Mouse (Mus musculus): ENCODE results near the gene Sfmbt1. TPM values are rescaled to one million over a fixed set of nuclear protein-coding genes. Genes with fewer than 3 reads are reported as not detected.

Gene Sfmbt1
- polyA plus RNA-seq, 1 experiment: 3.2 TPM

- peak overlapping the region; percentile 73 for H3K27ac ChIP-seq (ENCODE audit: control insufficient read depth, insufficient read depth, low read length)
- TF ChIP-seq POLR2A (IDR thresholded peaks at IDR 0.05; ENCODE audit: control insufficient read depth, extremely low read depth, insufficient read depth, low read length, poor library complexity): no peak
- TF ChIP-seq CTCF (IDR thresholded peaks at IDR 0.05; ENCODE audit: borderline replicate concordance, control insufficient read depth, extremely low read depth, insufficient read depth, low read length, poor library complexity): no peak
- WGBS: 38% methylated on average over 6 of the region's 6 CpGs
- H3K4me3 ChIP-seq (ENCODE audit: control insufficient read depth, insufficient read depth, low read length): no peak overlapping the region
- H3K36me3 ChIP-seq (ENCODE audit: control insufficient read depth, insufficient read depth, low read length): peaks cover 31% of the 10 kb centered on the region
- H3K27me3 ChIP-seq (ENCODE audit: control insufficient read depth, insufficient read depth, low read length): no peaks in the 10 kb centered on the region
- H3K4me1 ChIP-seq (replicated peaks; ENCODE audit: control insufficient read depth, insufficient read depth, low read length): peaks cover 5% of the 10 kb centered on the region
- DNase-seq: peak; percentile 58
These were observed 39.7 kb upstream of the Sfmbt1 start for GRCm38 (mm10) chr14:30674947-30675346.

GRCm38 (mm10) chr14:30682131-30682530 is 32.5 kb upstream of the Sfmbt1 start:
- TF ChIP-seq CTCF (IDR thresholded peaks at IDR 0.05; ENCODE audit: borderline replicate concordance, control insufficient read depth, extremely low read depth, insufficient read depth, low read length, poor library complexity) (no peak), POLR2A (IDR thresholded peaks at IDR 0.05; ENCODE audit: control insufficient read depth, extremely low read depth, insufficient read depth, low read length, poor library complexity) (no peak)
- Histone ChIP-seq H3K4me1 (replicated peaks; ENCODE audit: control insufficient read depth, insufficient read depth, low read length) (no peaks in the 10 kb centered on the region), H3K36me3 (ENCODE audit: control insufficient read depth, insufficient read depth, low read length) (peaks cover 23% of the 10 kb centered on the region), H3K27ac (ENCODE audit: control insufficient read depth, insufficient read depth, low read length) (no peak overlapping the region), H3K27me3 (ENCODE audit: control insufficient read depth, insufficient read depth, low read length) (no peaks in the 10 kb centered on the region), H3K4me3 (ENCODE audit: control insufficient read depth, insufficient read depth, low read length) (no peak overlapping the region)
- WGBS: 97% methylated on average over 3 of the region's 3 CpGs
- DNase-seq: no peak

- Histone ChIP-seq H3K27ac (ENCODE audit: control insufficient read depth, insufficient read depth, low read length) (no peak overlapping the region), H3K4me3 (ENCODE audit: control insufficient read depth, insufficient read depth, low read length) (no peak overlapping the region), H3K4me1 (replicated peaks; ENCODE audit: control insufficient read depth, insufficient read depth, low read length) (no peaks in the 10 kb centered on the region), H3K36me3 (ENCODE audit: control insufficient read depth, insufficient read depth, low read length) (peaks cover 4% of the 10 kb centered on the region), H3K27me3 (ENCODE audit: control insufficient read depth, insufficient read depth, low read length) (no peaks in the 10 kb centered on the region)
- WGBS: 96% methylated on average over 3 of the region's 3 CpGs
- no peak for TF ChIP-seq POLR2A (IDR thresholded peaks at IDR 0.05; ENCODE audit: control insufficient read depth, extremely low read depth, insufficient read depth, low read length, poor library complexity)
- no peak for TF ChIP-seq CTCF (IDR thresholded peaks at IDR 0.05; ENCODE audit: borderline replicate concordance, control insufficient read depth, extremely low read depth, insufficient read depth, low read length, poor library complexity)
- DNase-seq: no peak
These were observed 24.0 kb upstream of the Sfmbt1 start for GRCm38 (mm10) chr14:30690685-30691084.

GRCm38 (mm10) chr14:30692439-30692838 is 22.2 kb upstream of the Sfmbt1 start:
- DNase-seq: no peak
- Histone ChIP-seq H3K36me3 (ENCODE audit: control insufficient read depth, insufficient read depth, low read length) (peaks cover 4% of the 10 kb centered on the region), H3K4me1 (replicated peaks; ENCODE audit: control insufficient read depth, insufficient read depth, low read length) (no peaks in the 10 kb centered on the region), H3K4me3 (ENCODE audit: control insufficient read depth, insufficient read depth, low read length) (no peak overlapping the region), H3K27ac (ENCODE audit: control insufficient read depth, insufficient read depth, low read length) (no peak overlapping the region), H3K27me3 (ENCODE audit: control insufficient read depth, insufficient read depth, low read length) (no peaks in the 10 kb centered on the region)
- WGBS: 96% methylated on average over 6 of the region's 6 CpGs
- TF ChIP-seq POLR2A (IDR thresholded peaks at IDR 0.05; ENCODE audit: control insufficient read depth, extremely low read depth, insufficient read depth, low read length, poor library complexity) (no peak), CTCF (IDR thresholded peaks at IDR 0.05; ENCODE audit: borderline replicate concordance, control insufficient read depth, extremely low read depth, insufficient read depth, low read length, poor library complexity) (no peak)

GRCm38 (mm10) chr14:30694786-30695185 is 19.9 kb upstream of the Sfmbt1 start:
- Histone ChIP-seq H3K27me3 (ENCODE audit: control insufficient read depth, insufficient read depth, low read length) (no peaks in the 10 kb centered on the region), H3K4me1 (replicated peaks; ENCODE audit: control insufficient read depth, insufficient read depth, low read length) (no peaks in the 10 kb centered on the region), H3K4me3 (ENCODE audit: control insufficient read depth, insufficient read depth, low read length) (no peak overlapping the region), H3K36me3 (ENCODE audit: control insufficient read depth, insufficient read depth, low read length) (peaks cover 3% of the 10 kb centered on the region), H3K27ac (ENCODE audit: control insufficient read depth, insufficient read depth, low read length) (no peak overlapping the region)
- 93% methylated on average over 2 of the region's 2 CpGs for WGBS
- DNase-seq: no peak
- no peak for TF ChIP-seq POLR2A (IDR thresholded peaks at IDR 0.05; ENCODE audit: control insufficient read depth, extremely low read depth, insufficient read depth, low read length, poor library complexity)
- no peak for TF ChIP-seq CTCF (IDR thresholded peaks at IDR 0.05; ENCODE audit: borderline replicate concordance, control insufficient read depth, extremely low read depth, insufficient read depth, low read length, poor library complexity)

- WGBS: 23% methylated on average over 4 of the region's 4 CpGs
- H3K4me1 ChIP-seq (replicated peaks; ENCODE audit: control insufficient read depth, insufficient read depth, low read length): no peaks in the 10 kb centered on the region
- no peak overlapping the region for H3K27ac ChIP-seq (ENCODE audit: control insufficient read depth, insufficient read depth, low read length)
- no peak overlapping the region for H3K4me3 ChIP-seq (ENCODE audit: control insufficient read depth, insufficient read depth, low read length)
- H3K27me3 ChIP-seq (ENCODE audit: control insufficient read depth, insufficient read depth, low read length): no peaks in the 10 kb centered on the region
- TF ChIP-seq CTCF (IDR thresholded peaks at IDR 0.05; ENCODE audit: borderline replicate concordance, control insufficient read depth, extremely low read depth, insufficient read depth, low read length, poor library complexity) (no peak), POLR2A (IDR thresholded peaks at IDR 0.05; ENCODE audit: control insufficient read depth, extremely low read depth, insufficient read depth, low read length, poor library complexity) (no peak)
- DNase-seq: no peak
- H3K36me3 ChIP-seq (ENCODE audit: control insufficient read depth, insufficient read depth, low read length): no peaks in the 10 kb centered on the region; the same call in 1 of the 2 replicates
These were observed 19.0 kb upstream of the Sfmbt1 start for GRCm38 (mm10) chr14:30695609-30696008.

Measured in thymus, adult 2 months (tissue).